Mouse (Mus musculus) embryonic fibroblast, embryonic 13.5 days (primary cell): ENCODE measurements around the gene Ctnnb1. TPM values are rescaled to one million over a fixed set of nuclear protein-coding genes. Genes with fewer than 3 reads are reported as not detected.
"Not testable (repeated sequence)": the region's sequence is repeated elsewhere in the genome, so short reads cannot be mapped to it uniquely, and the experiment has no call there.

Source experiments
- H3K27ac ChIP-seq: 2 replicates; pipeline ENCODE4 v1.5.1; 2012; ENCODE audit warnings: low read length, control low read depth, inconsistent platforms; ENCODE audit not compliant: insufficient read depth
- H3K4me1 ChIP-seq: 2 replicates; pipeline ENCODE4 v1.6.1; 2011; ENCODE audit warnings: low read length; ENCODE audit not compliant: control insufficient read depth, insufficient read depth
- H3K4me3 ChIP-seq: 2 replicates; pipeline ENCODE4 v1.5.1; 2011; ENCODE audit warnings: mild to moderate bottlenecking, control low read depth, low read length; ENCODE audit not compliant: insufficient read depth
- CTCF ChIP-seq: IDR thresholded peaks from 2 replicates; pipeline ENCODE4 v1.5.1; 2011; ENCODE audit warnings: mild to moderate bottlenecking, control low read depth, low read length, moderate library complexity, borderline replicate concordance; ENCODE audit not compliant: insufficient read depth
- POLR2A ChIP-seq: IDR thresholded peaks from 2 replicates; pipeline ENCODE4 v1.6.1; 2011; ENCODE audit warnings: low read depth, mild to moderate bottlenecking, control low read depth, low read length, moderate library complexity
- polyA plus RNA-seq: library from polyadenylated mRNA; stranded (reverse); fragments of >200 nt; gene quantifications from 2 replicates; pipeline ENCODE4 v1.2.4, GENCODE M21; 2011; ENCODE audit warnings: low read depth; ENCODE audit not compliant: missing spikeins, insufficient read length

Ctnnb1 gene
- polyA plus RNA-seq, 1 experiment: 1,281 TPM

DNA sequence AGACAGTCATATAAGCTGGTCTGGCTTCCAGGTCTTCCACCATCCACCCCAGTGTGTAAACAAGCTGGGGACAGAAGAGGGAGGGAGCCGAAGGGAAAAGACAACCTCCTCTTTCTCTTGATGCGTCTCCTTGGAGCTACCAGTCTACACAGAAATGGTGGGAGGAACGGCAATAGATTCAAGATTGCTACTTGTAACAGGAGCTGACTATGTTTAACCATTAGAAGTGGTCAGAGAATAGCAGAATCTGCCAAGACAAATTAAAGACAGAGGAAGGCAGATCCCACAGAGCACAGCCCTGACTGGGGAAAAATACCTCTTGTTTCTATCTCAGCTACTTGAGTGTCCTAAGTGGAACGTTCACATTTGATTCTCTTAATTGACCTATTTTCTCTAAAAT, 29.2 kb upstream of the Ctnnb1 start:
- Histone ChIP-seq H3K4me1 (no peaks in the 10 kb centered on the region), H3K27ac (no peak overlapping the region), H3K4me3 (no peak overlapping the region)
- TF ChIP-seq POLR2A (no peak), CTCF (no peak)

DNA sequence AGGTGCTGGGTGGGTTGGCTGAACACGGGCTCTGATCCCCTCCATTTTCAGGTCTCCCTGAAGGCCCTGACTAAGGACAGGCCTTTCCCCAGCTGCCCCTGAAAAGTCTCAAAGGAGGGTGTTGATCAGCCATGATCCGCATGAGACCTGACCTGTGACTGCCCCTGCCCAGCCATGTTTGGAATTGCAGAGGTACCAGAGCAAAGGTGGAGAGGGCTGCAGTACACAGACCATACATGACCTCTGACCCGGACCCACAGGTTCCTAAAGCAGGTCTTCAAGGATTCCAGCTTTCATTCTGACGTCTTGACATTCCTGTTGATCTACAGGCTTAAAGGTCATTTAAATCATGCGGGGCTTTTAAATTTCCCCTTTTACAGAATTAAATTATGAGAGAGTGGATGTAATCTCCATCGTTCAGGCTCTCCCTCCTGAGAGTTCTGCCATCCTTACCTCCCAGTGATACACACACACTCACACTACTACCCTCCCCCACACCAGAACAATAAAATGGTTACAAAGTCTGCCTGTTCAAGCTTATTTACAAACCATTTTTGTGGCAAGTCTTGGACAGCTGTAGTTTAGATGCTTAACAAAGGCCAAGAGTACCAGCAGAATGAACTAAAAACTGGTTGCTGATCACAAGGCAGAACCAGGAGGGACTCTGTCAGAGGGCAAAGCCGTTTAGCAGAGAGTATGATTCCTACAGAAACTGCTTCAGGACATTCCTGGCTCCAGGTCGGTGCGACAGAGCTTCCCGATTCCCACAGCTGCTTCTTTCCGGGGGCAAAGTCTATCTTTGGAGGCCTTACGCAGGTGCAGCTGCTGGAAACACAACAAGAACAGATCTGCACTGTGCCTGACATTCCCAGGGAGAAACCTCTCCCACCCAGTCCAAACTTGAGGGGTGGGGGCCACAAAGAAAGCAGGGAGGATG, 28.4 kb upstream of the Ctnnb1 start:
- Histone ChIP-seq H3K4me3 (no peak overlapping the region), H3K27ac (no peak overlapping the region), H3K4me1 (no peaks in the 10 kb centered on the region)
- TF ChIP-seq CTCF (no peak), POLR2A (no peak)

DNA sequence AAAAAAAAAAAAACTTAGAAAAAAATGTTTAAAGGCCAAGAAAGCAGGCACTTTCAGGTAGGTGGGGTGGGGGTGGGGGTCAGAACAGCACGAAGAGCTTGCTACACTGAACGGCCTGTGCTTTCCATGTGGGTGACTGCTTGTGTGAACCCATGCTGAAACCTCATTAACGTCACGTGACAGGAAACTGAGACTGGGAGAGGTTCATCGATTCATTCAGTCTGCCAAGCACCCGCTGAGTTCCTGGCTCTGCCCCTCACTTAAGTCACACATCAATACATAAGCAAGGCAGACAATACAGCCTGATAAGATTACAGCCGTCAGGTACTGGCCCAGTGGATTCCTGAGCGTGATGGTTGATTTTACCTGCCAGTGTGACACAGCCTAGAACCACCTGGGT, 26.5 kb upstream of the Ctnnb1 start:
- H3K27ac ChIP-seq: no peak overlapping the region
- H3K4me3 ChIP-seq: no peak overlapping the region
- TF ChIP-seq CTCF (no peak), POLR2A (no peak)
- H3K4me1 ChIP-seq: no peaks in the 10 kb centered on the region

DNA sequence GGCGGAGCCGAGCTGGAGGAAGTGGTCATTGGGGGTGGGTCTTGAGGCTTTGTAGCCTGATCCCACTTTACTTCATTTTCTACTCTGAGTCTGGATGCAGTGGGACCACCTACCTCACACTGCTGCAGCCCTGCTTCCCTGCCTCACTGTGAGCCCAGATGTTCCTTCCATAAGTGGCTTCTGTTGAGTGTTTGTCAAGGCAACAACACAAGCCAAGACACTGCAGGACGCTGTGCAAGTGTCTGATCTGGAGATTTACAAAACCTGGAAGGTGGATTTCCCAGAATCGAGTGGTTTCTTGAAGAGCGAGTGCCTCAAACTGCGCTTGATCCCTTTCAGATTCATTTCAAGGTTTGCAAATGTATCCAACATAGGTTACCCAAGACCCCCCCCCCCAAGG, 20.6 kb upstream of the Ctnnb1 start:
- TF ChIP-seq CTCF (no peak), POLR2A (no peak)
- Histone ChIP-seq H3K4me3 (no peak overlapping the region), H3K4me1 (no peaks in the 10 kb centered on the region), H3K27ac (no peak overlapping the region)

DNA sequence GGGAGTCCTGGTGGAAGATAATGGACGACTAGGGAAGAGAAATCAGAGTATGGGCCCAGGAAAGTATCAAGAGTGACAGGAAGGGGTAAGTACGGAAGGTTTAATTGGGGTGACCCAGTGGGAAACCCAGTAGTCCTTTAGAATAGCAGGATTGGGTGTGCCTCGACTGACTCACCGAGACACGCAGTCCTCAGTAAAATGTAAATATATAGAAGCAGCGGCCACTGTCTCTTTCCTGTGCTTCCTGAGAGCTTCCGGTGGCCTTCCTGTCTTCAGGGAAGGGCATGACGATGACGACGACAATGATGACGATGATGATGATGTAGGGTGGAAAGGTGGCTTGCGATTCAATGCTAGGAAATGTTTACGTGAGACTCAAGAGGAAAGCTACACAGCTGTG, 15.9 kb upstream of the Ctnnb1 start:
- Histone ChIP-seq H3K4me3 (no peak overlapping the region), H3K4me1 (no peaks in the 10 kb centered on the region), H3K27ac (no peak overlapping the region)
- TF ChIP-seq CTCF (no peak), POLR2A (no peak)

DNA sequence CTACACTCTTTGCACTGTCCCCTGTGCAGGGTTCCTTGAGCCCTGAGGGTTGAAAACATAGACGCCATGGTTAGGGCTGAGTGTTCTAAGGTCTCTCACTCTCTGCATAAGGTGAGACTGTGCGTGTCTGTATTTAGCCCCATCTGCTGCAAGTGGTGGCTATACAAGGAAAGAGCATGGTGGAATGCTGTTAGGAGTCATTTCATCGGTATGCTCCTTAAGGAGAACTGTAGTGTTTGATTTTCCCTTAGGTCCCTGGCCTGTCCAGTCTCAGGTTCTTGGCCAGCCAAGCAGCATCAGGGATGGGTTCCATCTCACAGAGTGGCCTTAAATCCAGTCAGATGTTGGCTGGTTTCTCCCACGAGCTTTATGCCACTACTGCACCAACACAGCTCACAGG, 14.6 kb upstream of the Ctnnb1 start:
- no peak for TF ChIP-seq POLR2A
- TF ChIP-seq CTCF: no peak
- Histone ChIP-seq H3K27ac (no peak overlapping the region), H3K4me1 (no peaks in the 10 kb centered on the region), H3K4me3 (no peak overlapping the region)

DNA sequence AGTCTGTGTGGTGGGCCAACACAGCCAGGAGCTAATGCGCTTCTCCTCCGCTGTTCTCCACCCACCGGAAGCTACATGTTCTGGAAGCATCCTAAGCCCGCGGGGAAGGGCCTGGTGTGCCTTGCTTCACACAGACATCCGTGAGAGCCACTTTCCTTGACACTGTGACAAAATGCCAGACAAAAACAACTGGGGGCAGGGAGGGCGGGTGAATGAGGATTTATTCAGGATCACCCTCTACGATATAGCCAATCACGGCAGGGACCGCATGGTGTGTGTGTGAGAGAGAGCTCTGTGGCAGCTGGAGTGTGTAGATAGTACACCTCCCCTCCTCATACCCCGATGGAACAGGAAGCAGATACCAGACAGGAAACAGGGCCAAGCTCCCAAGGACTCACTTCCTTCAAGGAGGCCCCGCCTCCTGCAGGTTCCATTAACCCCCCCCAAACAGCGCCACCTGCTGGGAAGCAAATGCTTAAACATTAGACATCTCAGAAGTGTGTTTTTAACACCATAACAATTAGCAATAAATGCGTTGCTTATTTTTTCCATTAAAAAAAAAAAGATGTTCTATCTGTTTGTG, 14.0 kb upstream of the Ctnnb1 start:
- Histone ChIP-seq H3K4me1 (no peaks in the 10 kb centered on the region), H3K4me3 (no peak overlapping the region), H3K27ac (no peak overlapping the region)
- TF ChIP-seq CTCF (no peak), POLR2A (no peak)

DNA sequence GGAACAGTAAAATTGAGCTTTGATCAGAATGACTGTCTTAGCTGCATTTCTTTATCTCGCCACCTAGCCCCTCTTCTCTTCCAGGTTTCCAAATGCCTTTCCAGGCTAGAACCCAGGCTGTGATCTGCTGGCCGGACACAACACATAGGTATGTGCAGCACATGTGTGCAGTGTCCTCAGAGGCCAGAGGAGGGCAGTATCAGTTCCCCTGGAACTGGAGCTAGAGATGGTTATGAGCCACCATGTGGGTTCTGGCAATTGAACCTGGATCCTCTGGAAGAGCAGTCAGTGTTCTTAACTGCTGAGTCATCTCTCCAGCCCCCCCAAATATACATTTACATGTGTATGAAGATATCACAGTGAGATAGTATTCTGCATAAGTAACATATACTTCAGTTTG, 11.4 kb upstream of the Ctnnb1 start:
- H3K4me1 ChIP-seq, H3K27ac ChIP-seq, H3K4me3 ChIP-seq: not testable (repeated sequence)

DNA sequence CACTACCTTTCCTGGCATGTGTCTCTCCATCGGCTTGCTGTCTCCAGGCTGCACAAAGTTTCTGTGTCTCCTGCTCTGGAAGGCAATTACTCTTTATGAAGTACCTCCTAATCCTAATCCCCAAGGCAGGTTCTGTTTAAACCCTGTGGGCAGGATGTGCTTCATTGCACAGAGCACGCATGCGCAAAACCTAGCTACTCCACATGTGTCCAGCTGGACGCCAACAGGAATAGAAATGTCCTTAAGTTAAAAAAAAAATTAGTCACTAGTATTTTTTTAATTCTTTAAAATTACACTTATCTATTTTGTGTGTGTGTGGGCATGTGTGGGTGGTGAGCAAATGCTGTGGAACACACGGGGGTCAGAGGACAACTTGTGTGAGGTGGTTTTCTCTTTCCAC, 10.8 kb upstream of the Ctnnb1 start:
- H3K4me1 ChIP-seq: no peaks in the 10 kb centered on the region
- TF ChIP-seq CTCF (no peak), POLR2A (no peak)
- H3K4me3 ChIP-seq: no peak overlapping the region
- H3K27ac ChIP-seq: no peak overlapping the region; the same call in 1 of the 2 replicates

DNA sequence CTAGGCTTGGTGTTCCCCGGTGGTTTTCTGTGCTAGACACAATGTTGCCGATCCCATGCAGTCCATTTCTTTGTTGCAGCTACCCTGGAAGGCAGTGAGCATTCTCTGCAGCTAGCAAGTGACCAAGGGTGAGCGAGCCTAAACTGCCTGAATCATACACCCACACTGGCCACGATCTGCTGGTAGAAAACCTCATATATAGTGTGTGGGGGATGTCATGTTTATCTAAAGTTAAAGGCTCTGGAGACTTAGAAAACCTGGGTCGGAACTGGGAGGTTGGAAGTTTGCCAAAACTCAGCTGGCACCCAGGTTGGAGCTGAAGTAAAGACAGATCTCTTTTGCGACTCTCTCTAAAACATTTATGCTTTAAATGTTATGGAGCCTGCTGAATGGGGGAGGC, 10.4 kb upstream of the Ctnnb1 start:
- Histone ChIP-seq H3K27ac (no peak overlapping the region; the same call in 1 of the 2 replicates), H3K4me1 (no peaks in the 10 kb centered on the region)

DNA sequence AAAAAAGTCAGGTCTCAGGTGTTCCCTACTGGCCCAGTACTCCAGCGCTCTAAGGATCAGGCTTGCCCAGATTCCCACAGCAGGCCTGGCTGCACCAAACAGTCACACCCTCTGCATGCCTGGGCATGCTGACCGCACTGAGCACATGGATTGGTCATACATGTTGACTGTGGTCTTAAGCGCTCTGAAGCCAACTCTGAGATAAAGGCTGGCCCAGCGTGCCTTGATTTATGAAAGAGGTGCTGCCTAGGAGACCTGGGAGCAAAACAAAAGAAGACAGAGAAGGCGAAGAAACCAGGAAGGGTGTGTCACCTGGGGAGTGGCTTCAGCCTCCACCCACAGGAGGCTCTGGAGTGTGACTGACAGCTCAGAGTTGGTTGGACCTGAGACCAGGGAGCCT, 9.9 kb upstream of the Ctnnb1 start:
- Histone ChIP-seq H3K4me3 (no peak overlapping the region), H3K27ac (no peak overlapping the region), H3K4me1 (no peaks in the 10 kb centered on the region)
- TF ChIP-seq POLR2A (no peak), CTCF (no peak)

More for the DNA sequence above, 10.4 kb upstream of the Ctnnb1 start:
- TF ChIP-seq POLR2A: no peak
- no peak for TF ChIP-seq CTCF
- H3K4me3 ChIP-seq: no peak overlapping the region
